Mouse (Mus musculus) MEL (cell line): ENCODE results near the gene Mbnl1.

Experiments
- CHD1 ChIP-seq: IDR thresholded peaks from 2 replicates; pipeline ENCODE4 v1.6.1; 2012; ENCODE audit warnings: low read depth, mild to moderate bottlenecking, inconsistent platforms, low read length, improper control_type of control experiment
- CTCF ChIP-seq, 3 experiments: IDR thresholded peaks in 2 of 3; conservative IDR thresholded peaks in 1 of 3; 2 replicates each; pipeline ENCODE4 v1.5.1; 2011 to 2012; ENCODE audit warnings: low read length in 3 of 3, low read depth in 2 of 3, mild to moderate bottlenecking in 2 of 3, improper control_type of control experiment in 1 of 3, inconsistent platforms in 1 of 3, mixed read lengths in 1 of 3, moderate library complexity in 1 of 3; ENCODE audit not compliant: control insufficient read depth in 1 of 3, insufficient read depth in 1 of 3, poor library complexity in 1 of 3, severe bottlenecking in 1 of 3
- ELF1 ChIP-seq: IDR thresholded peaks from 2 replicates; pipeline ENCODE4 v1.6.1; 2014; ENCODE audit warnings: low read depth, mild to moderate bottlenecking, inconsistent platforms, low read length, improper control_type of control experiment, moderate library complexity
- EP300 ChIP-seq, 2 experiments: IDR thresholded peaks; 2 replicates each; pipeline ENCODE4 v1.6.1; 2011; ENCODE audit warnings: improper control_type of control experiment in 2 of 2, low read length in 2 of 2, low read depth in 1 of 2, mild to moderate bottlenecking in 1 of 2
- GATA1 ChIP-seq: IDR thresholded peaks from 2 replicates; pipeline ENCODE4 v1.6.1; 2011; ENCODE audit warnings: low read depth, low read length, improper control_type of control experiment
- POLR2A ChIP-seq, 2 experiments: IDR thresholded peaks; 2 replicates each; pipeline ENCODE4 v1.6.1; 2011 to 2012; ENCODE audit warnings: low read length in 2 of 2, mild to moderate bottlenecking in 2 of 2, control low read depth in 1 of 2, improper control_type of control experiment in 1 of 2, low read depth in 1 of 2, moderate library complexity in 1 of 2; ENCODE audit not compliant: control insufficient read depth in 1 of 2, insufficient read depth in 1 of 2, poor library complexity in 1 of 2
- POLR2AphosphoS2 ChIP-seq: IDR thresholded peaks from 2 replicates; pipeline ENCODE4 v1.6.1; 2011; ENCODE audit warnings: low read length, improper control_type of control experiment
- RAD21 ChIP-seq: IDR thresholded peaks from 2 replicates; pipeline ENCODE4 v1.6.1; 2011; ENCODE audit warnings: mild to moderate bottlenecking, low read depth, low read length, improper control_type of control experiment
- SIN3A ChIP-seq: IDR thresholded peaks from 2 replicates; pipeline ENCODE4 v1.6.1; 2012; ENCODE audit warnings: low read length, improper control_type of control experiment, inconsistent platforms
- TAL1 ChIP-seq: IDR thresholded peaks from 2 replicates; pipeline ENCODE4 v1.6.1; 2012; ENCODE audit warnings: mild to moderate bottlenecking, inconsistent platforms, low read length, moderate library complexity, mixed read lengths
- TCF12 ChIP-seq: IDR thresholded peaks from 2 replicates; pipeline ENCODE4 v1.6.1; 2014; ENCODE audit warnings: low read depth, mild to moderate bottlenecking, inconsistent platforms, low read length, improper control_type of control experiment, moderate library complexity

- TF ChIP-seq GATA1: no peak
- TF ChIP-seq ELF1: no peak
- no peak for TF ChIP-seq CTCF (IDR thresholded peaks at IDR 0.05 in 2 of 3, conservative IDR thresholded peaks at IDR 0.05 in 1 of 3; ENCODE audit: control insufficient read depth in 1 of 3, insufficient read depth in 1 of 3, low read depth in 2 of 3, low read length in 3 of 3, poor library complexity in 1 of 3, severe bottlenecking in 1 of 3)
- TF ChIP-seq POLR2A (IDR thresholded peaks at IDR 0.05; ENCODE audit: control insufficient read depth in 1 of 2, insufficient read depth in 1 of 2, low read depth in 1 of 2, low read length in 2 of 2, poor library complexity in 1 of 2): no peak
- TF ChIP-seq RAD21: no peak
- no peak for TF ChIP-seq CHD1
- TF ChIP-seq EP300 (IDR thresholded peaks at IDR 0.05; ENCODE audit: low read depth in 1 of 2, low read length in 2 of 2): no peak
- no peak for TF ChIP-seq TAL1
- no peak for TF ChIP-seq SIN3A
- no peak for TF ChIP-seq POLR2AphosphoS2
- no peak for TF ChIP-seq TCF12
Measured at GRCm38 (mm10) chr3:60563529-60564243, 91.1 kb downstream of the Mbnl1 start.
